Mouse (Mus musculus) erythroblast, embryonic 14.5 days (primary cell): ENCODE data around the gene Btrc.

ENCODE experiments used
- GATA1 ChIP-seq: IDR thresholded peaks from 2 replicates; pipeline ENCODE4 v1.6.1; 2012; ENCODE audit warnings: low read length, inconsistent platforms, mixed read lengths
- TAL1 ChIP-seq: IDR thresholded peaks from 3 replicates; pipeline ENCODE4 v1.6.1; 2012; ENCODE audit warnings: low read length, inconsistent platforms, mixed read lengths

- no peak for TF ChIP-seq GATA1
- TF ChIP-seq TAL1, result no peak
Measured at GRCm38 (mm10) chr19:45458702-45459101, 95.2 kb downstream of the Btrc start.
